Mouse (Mus musculus) spleen, adult 12 weeks (tissue): ENCODE data around the gene Mcm2.

ENCODE experiments used
- DNase-seq: peaks from one replicate; pipeline ENCODE4 v3.0.0; 2022; ENCODE audit warnings: low spot score

Mcm2 gene

DNA sequence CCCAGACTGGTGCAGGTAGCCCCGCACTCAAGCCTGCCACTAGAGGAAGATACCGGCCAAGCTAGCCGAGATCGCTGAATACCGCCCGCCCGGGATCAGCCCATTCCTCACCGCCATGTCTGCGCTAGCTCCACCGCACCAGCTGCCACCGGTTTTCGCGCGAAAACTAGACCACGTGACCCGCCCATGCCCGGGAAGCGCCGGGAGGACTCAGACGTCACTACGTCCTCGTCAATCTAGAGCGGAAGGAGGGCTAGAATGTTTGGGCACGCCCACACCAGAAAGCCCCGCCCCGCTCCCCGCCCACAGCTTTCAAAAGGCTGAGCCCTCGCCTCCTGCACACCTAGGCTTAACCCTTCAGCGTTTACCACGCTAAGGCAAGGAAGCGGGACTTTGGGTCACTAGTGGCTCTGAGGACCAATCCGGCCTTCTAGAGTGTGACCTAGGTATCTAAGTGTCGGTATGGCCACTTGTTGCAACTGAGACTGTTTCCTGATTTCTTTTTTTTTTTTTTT lies at the start of gene Mcm2:
TSS of gene Mcm2 (minus strand) at position 247 of the 515 bp plus-strand sequence.
- peak; percentile 93 for DNase-seq

DNA sequence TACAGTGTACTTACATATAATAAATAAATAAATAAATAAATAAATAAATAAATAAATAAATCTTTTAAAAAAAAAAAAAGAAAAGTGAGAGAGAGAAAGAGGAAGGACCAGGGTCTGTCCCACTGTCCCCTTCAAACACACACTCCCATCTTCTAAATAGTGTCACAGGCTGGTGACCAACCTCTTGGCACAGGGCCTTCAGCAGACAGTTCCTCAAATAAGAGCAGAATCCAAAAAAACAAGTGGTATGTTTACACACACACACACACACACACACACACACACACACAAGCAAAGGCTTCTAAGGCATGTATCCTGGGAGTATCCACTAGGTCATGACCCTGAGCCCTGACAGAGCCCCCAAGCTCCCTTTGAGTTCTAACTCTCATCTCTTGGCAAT lies 49.2 kb upstream of the Mcm2 start:
- no peak for DNase-seq

DNA sequence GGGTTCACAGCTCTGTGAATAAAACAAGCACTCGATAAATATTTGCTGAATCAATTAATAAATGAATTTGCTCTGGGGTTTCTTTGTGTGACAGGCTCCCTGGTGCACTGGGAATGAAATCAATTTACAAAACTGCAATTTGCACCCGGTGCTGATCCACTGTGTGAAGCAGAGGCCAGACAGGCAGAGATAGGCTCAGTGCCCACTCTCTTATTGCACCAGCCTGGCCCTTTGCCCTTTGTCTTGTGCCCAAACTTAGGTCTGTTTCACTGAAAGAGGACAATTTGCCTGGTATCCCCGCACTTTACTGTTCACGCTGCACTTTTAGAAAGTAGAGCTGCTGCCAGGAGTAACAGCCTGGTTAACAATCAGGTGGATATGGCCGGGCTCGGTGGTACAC lies 47.9 kb upstream of the Mcm2 start:
- DNase-seq, result no peak

DNA sequence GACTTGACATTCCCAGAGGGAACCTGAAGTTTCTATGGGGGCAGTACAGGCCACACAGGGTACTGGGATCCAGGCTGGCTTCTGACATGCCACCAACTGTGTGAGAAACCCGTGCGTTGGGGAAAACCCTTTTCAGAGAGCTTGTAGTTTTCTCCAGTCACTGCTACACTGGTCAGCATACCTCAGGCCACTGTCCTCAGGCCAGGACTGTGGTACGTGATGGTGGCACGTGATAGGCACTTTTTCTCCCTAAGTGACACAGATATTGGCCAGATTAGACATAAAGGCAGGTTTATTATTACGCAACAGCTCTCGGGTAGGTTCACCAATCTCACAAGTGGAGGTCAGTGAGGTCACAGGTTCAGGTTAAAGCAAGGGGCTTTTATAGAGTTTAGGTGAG lies 45.1 kb upstream of the Mcm2 start:
- DNase-seq, result no peak

DNA sequence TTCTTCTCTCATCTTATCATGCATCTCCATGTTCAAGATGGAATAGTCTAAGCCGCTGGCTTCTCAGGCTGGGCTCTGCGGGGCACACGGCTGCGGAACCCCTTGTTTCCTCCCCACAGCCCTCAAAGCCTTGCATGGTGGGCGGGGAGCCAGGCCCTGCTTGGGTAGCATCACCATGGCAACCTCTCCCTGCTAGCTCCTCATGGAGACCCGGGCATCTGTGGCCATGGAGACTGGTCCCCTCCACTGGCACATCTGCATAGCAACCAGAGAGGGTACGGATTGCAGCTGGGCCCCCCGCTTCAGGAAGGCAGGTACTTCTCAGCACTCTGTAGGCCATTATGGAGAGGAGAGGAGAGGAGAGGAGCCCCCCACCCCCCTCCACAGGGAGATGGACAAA lies 44.0 kb upstream of the Mcm2 start:
- DNase-seq, result no peak

DNA sequence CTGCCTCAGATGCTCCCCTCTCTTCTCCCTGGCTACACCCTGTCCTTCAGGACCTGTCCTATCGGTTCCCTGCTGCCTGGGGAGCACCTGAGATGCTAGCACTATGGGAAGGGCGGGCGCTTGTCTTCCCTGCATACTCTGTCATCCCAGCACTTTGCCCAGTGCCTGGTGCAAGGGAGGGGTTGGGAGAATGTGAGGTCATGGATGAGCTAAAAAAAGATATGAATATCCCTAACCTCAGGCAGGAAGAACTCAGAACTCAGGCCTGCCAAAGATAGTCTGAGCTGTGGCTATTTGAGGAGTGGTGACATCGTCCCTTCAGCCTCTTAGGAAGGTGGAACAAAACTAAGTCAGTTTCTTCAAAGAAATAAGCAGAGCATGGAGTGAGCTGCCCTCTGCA lies 43.0 kb upstream of the Mcm2 start:
- DNase-seq, result no peak

DNA sequence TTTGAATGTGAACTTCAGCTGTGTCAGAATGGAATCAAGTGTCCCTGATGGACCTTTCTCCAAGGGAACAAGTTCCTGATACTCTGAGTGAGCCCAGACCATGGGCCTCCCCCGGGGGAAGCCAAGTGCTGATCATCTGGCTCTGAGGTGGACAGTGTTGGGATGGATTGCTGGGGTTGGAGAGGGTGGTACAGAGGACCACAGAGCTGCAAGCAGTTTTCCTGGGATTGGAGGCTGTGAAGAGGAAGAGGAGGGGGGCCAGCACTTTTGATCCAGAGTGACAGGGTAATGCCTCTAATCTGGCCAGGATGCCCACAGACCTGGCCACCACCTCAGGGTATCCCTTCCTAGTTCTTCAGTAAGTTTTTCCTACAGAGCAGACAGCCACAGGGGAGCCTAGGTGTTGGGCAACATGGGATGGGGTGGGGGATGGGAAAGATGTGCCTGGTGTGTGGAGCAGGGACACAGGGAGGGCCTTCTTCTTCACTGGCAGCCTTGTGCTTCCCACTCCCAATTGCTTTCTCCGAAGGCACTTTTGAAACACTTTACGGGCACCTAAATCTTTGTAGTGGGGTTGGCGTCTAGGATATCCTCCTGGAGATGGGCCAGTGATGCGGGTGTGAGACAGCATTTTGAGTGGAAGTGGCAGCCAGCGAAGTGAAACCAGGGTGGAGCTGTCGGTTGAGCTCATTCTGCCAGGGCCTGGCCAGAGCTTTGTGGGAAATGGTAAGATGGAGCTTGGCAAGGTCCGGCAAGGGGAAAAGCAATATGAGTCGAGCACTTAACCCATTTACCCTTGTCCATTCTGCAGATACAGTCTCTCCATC lies 41.7 kb upstream of the Mcm2 start:
- no peak for DNase-seq

DNA sequence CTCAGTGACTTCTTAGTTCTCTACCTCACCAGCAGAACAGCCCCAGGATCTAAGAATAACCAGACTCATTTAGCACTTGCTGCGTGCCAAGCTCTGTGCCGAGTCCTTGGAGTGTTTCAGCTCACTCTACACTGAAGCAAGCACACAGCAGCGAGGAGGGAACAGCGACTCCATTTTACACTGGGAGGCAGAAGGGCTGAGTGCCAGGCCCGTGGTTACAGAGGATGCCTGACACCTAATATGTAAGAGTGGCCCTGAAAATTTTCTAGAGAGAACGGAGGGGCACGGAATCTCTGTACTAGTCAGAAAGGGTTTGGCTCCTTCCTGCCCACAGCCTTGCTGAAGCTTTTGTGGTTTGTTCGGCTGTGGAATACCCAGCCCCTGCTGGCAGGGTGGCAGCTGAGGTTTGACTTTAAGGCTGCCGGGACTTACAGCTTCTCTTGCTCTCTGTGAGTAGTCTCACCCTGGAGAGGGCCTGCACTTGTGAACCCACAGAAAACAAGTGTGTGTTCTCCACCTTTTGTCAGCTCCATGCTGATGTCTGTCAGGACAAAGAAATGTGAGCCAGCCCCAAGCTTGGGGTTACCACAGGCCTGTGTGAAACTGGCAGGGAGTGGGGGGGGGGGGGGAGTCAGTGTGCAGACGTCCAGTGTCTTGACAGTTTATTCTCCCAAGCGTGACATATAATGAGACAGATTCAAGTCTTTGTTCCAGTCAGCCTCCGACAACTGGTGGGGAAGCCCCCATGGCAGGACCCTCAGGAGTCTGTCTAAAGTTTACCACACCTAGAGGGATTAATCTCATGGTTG lies 40.9 kb upstream of the Mcm2 start:
- DNase-seq, result no peak

DNA sequence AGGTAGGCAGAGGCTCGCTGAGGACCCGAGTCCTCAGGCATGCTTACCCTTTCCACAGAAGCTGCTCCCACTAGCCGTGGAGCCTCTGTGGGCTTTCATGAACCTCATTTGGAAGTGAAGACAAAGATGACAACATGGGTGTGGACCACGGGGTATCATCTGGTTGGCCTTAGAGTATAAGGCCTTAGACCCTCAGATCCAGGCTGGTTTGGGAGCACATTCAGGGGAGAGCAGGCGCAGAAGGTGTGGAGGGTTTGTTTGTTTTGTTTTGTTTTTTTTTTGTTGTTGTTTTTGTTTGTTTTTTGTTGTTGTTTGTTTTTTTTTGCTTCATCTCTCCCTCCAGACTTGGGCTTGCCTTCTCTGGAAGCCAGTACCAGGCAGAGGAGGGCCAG lies 40.1 kb upstream of the Mcm2 start:
- no peak for DNase-seq

DNA sequence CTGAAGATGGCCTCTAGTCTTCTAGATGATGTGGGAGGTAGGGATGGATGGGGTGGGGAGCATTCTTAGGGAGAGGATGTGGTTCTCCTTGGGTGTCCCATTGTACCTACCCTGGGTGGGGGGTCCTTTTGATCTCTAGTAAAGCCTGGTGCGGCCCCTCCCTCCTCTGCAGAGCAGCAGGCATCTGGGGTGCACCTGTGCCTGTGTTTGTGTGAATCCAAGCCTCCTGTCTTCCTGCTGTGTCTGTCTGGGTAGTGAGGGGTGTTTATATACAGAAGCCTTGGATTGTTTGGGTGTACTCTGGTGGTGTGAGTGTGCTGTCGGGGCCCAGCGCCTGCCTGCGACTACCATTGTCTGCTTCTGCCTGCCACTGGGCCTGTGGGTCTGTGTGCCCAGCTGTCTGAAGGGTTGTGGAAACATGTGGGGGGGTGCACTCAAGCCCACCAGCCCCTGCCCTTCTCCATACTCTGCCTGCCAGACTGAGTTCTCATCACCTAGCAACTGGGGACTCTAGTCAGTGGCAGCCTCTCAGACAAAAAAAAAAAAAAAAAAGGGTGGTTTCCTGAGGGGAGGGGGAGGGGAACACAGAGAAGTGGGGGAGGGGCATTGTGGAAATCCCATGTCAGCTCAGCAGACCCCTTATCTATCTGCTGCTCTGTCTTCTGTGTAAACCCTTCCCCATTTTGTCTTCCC lies 39.5 kb upstream of the Mcm2 start:
- DNase-seq, result no peak

DNA sequence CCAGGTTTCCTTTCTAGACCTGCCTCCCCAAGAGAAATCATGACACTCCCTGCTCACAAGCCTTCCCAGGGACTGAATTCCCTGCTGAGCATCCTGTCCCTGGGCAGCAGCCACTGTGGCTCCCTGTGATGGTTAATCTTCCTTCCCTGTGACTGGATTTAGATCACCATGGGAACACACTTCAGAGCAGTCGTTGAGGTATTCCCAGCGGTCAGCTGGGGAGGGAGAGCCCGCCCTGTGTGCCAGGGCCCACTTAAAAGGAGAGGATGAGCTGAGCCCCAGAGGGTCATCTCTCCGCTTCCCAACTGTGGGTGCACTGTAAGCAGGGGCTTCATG lies 38.6 kb upstream of the Mcm2 start:
- no peak for DNase-seq

DNA sequence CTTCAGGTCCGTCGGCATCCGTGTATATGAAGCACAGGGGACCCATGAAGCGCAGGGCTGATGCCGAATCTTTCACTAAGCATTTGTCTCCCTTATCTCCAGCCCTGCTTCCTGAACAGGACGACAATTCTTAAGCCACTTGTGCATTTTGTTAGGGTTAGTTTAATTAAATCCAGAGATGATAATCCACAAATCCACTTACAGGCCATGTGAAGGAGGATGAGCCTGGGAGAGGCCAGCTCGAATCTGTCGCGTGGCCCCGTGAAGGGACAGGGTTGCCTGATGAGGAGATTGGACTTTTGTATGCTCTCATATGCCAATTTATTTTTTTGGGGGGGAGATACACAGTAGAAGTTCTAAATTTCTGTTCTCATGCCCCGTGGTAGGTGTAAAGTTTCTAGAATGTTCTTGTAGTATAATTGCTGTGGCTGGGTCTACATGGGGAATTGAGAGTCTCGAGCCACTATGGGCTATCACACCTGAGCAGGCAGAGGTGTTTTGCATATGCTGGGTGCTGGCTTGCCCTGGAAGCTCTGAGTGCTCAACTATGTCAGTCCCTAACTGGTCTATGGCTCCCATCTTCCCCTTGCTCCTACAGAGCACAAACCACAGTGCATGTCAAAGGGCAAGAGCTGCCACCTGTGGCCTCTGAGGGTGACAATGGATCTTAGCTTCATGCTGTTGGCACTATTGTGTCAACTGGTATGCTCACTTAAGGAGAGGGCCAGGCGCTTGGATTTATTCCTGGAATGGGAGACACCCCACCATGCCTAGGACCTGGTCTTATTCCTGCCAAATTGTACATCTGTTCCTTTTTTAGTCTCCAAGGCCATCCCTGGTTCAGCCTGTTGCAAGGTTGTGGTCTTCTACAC lies 38.0 kb upstream of the Mcm2 start:
- DNase-seq, result no peak

DNA sequence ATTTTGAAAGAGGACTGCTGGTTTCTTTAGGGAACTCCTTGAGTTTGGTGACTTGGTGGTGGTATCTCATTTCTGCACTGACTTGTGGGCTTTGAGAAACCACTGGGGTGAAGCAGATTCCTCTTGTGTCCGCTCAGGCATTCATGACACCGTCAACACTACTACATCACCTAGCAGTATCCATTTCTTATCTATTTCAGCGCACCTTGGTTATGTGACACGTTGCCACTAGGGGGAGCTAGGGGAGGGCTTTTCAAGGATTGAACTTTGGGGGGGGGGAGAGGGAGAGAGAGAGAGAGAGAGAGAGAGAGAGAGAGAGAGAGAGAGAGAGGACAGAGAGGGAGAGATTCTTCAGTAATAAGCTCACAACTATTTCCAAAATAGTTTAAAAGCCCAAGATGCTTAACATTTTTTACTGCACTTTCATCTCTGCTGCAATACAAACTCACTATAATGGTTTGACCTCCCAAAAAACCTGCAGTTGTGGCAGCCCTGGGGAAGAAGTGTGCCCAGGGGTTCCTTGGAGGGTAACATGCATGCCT lies 37.2 kb upstream of the Mcm2 start:
- DNase-seq, result no peak

DNA sequence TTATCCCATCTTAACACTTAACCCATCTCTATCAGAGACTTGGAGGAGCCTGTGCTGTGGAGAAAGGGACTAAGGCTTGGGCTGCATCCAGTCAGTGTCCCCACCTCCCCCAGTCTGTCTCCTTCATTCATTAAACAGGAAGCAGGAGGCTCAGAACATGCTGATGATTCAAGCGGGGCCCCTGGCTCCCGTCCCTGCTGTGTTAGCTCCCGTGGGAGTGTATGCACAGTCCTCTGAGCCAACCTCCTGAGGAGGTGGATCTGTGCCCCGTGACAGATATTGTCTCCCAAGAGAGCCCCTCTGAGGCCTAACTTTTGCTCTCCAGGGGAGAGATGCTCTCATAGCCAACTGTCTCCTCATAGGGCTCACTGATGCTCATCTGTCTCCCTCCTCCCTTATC lies 36.2 kb upstream of the Mcm2 start:
- no peak for DNase-seq

DNA sequence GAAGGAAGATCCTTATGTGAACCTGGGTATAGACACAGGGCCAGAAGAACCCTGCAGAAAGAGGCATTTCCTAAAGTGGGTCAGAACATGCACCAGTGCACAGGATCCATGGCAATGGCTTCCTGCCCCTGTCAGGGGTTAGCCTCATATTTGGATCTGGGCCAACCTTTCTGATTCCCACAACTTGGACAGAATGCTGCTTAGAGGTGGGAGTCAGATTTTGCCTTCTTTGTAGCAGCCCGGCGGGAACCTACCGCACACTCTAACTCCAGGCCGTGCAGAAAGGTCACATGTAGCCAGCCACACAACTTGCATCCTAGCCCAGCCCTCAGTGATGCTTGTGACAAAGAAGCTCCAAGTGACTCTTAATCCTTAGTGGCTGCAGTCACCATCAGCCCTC lies 35.6 kb upstream of the Mcm2 start:
- no peak for DNase-seq

DNA sequence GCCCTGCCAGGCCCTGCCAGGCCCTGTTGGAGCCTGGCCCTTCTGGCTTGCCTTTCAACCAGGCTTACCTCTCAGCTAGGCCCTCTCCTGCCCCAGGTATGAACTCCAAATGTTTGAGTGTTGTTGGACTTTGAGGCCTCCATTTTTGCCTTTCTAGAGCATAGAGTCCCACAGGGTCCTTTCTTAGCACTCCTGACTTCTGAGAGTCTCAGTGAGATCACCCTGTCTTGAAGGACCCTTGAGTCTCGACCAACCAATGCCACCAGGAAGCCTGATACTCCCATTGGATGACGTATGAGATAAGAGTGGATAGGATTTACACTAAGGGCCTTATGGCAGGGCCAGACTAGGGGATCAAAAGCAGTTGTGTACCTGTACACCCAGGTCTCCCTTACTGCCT lies 32.9 kb upstream of the Mcm2 start:
- DNase-seq, result no peak

DNA sequence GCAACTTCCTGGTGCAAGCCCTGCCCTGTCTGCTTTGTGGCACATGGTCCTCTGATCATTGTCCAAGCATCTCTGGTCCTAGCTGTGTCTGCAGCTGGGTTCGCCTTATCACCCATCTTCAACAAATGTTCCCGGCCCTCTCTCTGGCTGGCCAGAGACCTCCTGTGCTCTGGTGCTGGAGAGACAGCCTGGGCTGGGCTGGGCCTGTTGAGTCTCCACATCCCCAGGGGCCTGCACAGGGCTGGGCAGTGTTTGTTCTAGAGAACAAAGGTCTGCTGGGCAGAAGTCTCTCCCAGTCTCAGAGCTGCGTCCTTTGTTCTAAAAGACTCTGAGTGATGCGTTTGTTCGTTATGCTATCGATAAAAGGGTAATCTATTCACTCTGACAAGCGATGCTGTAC lies 31.5 kb upstream of the Mcm2 start:
- no peak for DNase-seq

DNA sequence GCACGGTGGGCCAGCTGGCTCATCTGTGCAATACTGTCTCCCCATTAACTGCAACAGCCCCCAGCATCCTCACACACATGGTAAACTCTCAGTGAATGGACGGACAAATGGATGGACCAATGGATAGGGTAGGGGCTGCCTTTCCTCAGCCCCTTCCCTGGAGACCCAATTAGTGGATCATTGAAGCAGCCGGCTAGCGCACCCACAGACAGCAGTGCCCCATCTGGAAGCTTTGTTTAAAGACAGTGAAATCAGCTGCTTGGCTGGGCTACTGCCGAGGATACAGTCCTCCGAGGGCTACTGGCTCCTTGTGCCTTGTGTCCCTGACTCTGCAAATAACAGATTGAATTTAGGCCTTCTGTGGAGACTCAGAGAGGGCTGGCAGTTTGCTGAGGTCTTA lies 30.9 kb upstream of the Mcm2 start:
- no peak for DNase-seq

DNA sequence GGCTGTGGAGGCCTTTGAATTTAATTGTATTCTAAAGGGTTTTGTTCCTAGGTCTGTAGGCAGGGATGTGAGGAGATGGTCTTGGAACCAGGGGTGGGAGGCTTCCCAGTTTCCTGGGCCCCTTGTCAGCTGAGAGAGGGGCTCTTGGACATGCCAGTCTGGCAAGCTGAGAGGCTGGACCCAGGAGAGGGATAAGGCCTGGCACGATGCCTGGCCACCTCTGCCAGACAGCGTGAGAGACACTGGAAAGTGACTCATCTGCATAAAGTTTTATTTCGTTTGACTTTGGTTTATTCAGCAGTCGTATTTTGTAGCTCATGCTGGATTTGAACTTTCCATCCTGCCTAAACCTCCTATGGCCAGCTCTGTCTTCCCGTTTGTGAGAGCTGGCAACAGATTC lies 30.0 kb upstream of the Mcm2 start:
- DNase-seq, result no peak

DNA sequence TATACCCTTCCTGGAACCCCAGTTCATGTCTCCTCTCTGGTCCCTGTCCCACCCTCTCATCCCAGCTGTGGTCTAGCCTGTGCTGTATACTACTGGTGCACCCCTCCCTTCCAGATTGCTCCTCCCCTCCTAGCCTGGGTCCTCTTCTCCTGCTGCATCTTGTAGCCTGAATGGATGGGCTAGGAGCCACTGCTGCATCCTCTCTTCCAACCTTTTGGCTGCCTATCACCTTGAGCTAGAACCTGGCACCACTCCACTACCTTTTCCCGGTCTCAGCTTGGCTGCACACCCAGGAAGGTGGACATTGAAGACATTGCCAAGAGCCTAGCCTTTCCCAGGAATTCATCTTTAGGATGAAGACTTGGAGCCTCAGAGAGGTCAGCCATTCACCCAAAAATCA lies 29.4 kb upstream of the Mcm2 start:
- DNase-seq, result no peak

DNA sequence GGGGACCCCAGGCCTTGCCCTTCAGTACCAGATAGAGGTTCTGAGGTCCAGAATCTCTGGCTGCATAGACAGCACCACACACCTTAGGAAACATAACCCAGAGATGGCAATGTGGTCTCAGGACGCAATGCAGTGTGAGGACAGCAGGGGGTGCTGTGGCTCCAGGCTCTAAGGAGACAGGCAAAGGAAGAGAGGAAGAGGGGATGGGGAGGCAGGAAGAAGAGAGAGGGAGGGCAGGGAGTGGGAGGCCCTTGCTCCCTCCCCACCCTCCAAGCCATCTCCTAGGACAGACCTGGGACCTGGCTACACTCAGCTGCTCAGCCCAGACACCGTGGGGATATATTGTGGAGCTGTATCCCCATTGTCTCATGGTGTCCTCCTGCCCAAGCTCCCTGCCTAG lies 29.0 kb upstream of the Mcm2 start:
- peak; percentile 60 for DNase-seq

DNA sequence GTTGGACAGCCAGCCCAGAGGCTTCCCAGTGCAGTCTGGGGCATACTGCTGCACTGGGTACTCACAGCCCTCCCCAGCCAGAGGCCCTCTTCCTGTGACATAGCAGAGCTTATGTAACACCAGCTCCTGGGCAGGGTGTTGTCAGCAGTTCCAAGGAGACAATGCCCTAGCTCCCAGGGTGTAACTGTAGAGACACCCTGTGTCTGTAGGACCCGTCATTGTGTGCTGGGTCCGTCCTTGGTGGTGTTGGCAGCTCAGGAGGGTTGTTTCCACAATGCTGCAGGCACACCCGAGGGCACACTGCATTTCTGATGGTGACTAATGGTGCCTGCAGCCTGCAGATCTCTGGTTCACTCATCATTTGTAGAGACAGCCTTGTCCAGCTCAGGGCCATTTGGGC lies 28.3 kb upstream of the Mcm2 start:
- no peak for DNase-seq
